Mouse (Mus musculus) colon, adult 2 months (tissue): ENCODE measurements around the gene Fthl17e. TPM values are rescaled to one million over a fixed set of nuclear protein-coding genes. Genes with fewer than 3 reads are reported as not detected.

Experiments
- polyA plus RNA-seq: library from polyadenylated mRNA; depleted of rRNA; stranded (reverse); fragments of >200 nt; gene quantifications from 2 replicates; pipeline ENCODE4 v1.2.3, GENCODE M21; 2012; rRNA removed

Gene Fthl17e
- polyA plus RNA-seq = not detected in 2 replicates

DNA sequence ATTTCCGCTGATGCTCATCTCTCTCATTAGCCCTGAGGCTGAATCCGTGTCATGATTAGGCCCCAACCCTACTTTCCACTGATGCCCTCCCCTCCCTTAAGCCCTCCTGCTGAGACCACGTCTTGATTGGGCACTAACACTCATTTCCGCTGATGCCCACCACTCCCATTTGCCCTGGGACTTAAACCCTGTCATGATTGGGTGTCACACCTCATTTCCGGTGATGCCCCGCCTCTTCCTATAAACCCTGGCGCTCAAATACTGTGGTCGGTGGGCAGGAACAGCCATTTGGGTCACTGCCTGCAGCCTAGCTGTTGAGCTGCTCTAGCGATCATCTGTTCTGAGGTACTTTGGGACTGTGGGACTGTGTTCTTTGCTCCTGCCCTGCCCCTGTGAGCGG, at the start of gene Fthl17e:
TSS of gene Fthl17e (plus strand) at position 301 of the 400 bp plus-strand sequence.

GRCm38 (mm10) chrX:8986655-8987054, 46.6 kb upstream of the Fthl17e start, which contains the start of gene Fthl17d:
Fthl17d (minus strand) TSS chrX:8986755.

GRCm38 (mm10) chrX:9062715-9063114, 29.4 kb downstream of the Fthl17e start, which contains the start of gene Fthl17f:
Fthl17f (plus strand) TSS chrX:9063015.

Other genes with a start within 250 kb of the Fthl17e start
- not detected in 2 replicates for gene Ssxb5, start 229.8 kb upstream of the Fthl17e start, polyA plus RNA-seq
- gene Gm6592, start 189.5 kb upstream of the Fthl17e start, polyA plus RNA-seq = not detected in 2 replicates
- not detected in 2 replicates for gene Gm5751, start 159.2 kb upstream of the Fthl17e start, polyA plus RNA-seq
- 2.8 TPM in 2 replicates for gene B630019K06Rik, start 141.1 kb upstream of the Fthl17e start, polyA plus RNA-seq
- gene Fthl17b, start 70.5 kb upstream of the Fthl17e start, polyA plus RNA-seq = not detected in 2 replicates
- gene Fthl17c, start 56.9 kb upstream of the Fthl17e start, polyA plus RNA-seq = not detected in 2 replicates
- gene Fthl17d, start 46.7 kb upstream of the Fthl17e start, polyA plus RNA-seq = not detected in 2 replicates
- gene Fthl17f, start 29.5 kb downstream of the Fthl17e start, polyA plus RNA-seq = not detected in 2 replicates
- not detected in 2 replicates for gene 4930402K13Rik, start 71.1 kb downstream of the Fthl17e start, polyA plus RNA-seq
- 1.4 and 1.5 TPM in 2 replicates for gene Lancl3, start 166.4 kb downstream of the Fthl17e start, polyA plus RNA-seq
- not detected in 2 replicates for gene Gm14862, start 223.4 kb downstream of the Fthl17e start, polyA plus RNA-seq
- gene Xk, start 239.3 kb downstream of the Fthl17e start, polyA plus RNA-seq = 7.8 and 8.0 TPM in 2 replicates